Mouse (Mus musculus): ENCODE measurements at regions not wholly inside any gene's neighbourhood (a gene's known extent, or its start where the extent isn't known, plus 50 kb on each side); places are given as distances from the start of the nearest gene placed in this dataset.

DNA sequence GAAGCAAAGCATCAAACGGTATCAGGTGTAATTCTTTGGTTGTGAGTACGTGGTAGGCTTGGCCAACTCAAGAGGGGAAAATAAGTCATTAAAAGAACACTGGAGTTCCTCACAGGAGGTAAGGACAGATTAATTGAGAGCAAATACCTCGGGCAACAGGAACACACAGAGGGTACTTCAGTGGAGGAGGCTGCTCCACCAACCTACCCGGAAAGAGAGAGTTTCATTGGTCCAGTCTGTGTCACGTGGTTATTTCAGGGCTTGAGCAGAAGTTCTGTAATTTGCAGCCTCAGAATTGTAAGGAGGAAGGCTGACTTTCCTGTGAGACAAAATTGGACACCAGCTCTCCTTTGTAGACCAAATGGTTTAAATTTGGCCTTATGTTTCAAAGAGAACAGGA is 115.3 kb upstream of the Nrbf2 start:
- TF ChIP-seq CTCF (IDR thresholded peaks at IDR 0.05; ENCODE audit: borderline replicate concordance, insufficient read depth, low read depth, low read length) (no peak), POLR2A (IDR thresholded peaks at IDR 0.05; ENCODE audit: borderline replicate concordance, insufficient read depth, low read length) (no peak)
